20 mouse cellular contexts compared by ENCODE assay signal in genomic region chr4:102631624-102632023, GRCm38 (mm10).
DNase-seq lines count a peak whose midpoint lies in the region; ATAC-seq and TF ChIP-seq lines count a peak whose summit lies in the region.
"Had no signal": no experiment of that assay in that cellular context is flagged by ENCODE, and none has a peak within 500 bp of the region (broad histone marks: within the 10 kb centered on the region; RNA-seq: fewer than 3 reads in every experiment).

No protein-coding gene starts in this region.

- no peaks in the 10 kb centered on the region for H3K79me2 ChIP-seq in C2C12 (ENCODE audit: control insufficient read depth, insufficient read depth)

- H3K4me3 ChIP-seq in C2C12 (ENCODE audit: insufficient read depth, poor library complexity, severe bottlenecking) = no peak overlapping the region
- no peak overlapping the region for H3K4me3 ChIP-seq in embryonic facial prominence, embryonic 14.5 days (ENCODE audit: low read depth, low read length)
- H3K4me3 ChIP-seq: forebrain, embryonic 15.5 days; heart, embryonic 12.5 days; hindbrain, embryonic 15.5 days; limb, embryonic 12.5 days; liver, embryonic 15.5 days; midbrain, embryonic 10.5 days had no signal

- DNase-seq in gastrocnemius, postnatal 25 days = peak; percentile 38
- DNase-seq in gastrocnemius, adult 8-10 months (ENCODE audit: low spot score in 2 of 2) = no peak
- DNase-seq in layer of hippocampus, adult 11-12 months (ENCODE audit: low spot score) = peak; percentile 16
- DNase-seq in layer of hippocampus, adult 8-10 months (ENCODE audit: low spot score in 2 of 2) = no peak
- DNase-seq in embryonic facial prominence, embryonic 14.5 days (ENCODE audit: low spot score) = peak; percentile 62
- no peak for DNase-seq in cerebellum, postnatal 10 days
- DNase-seq: adrenal gland, postnatal 36 days; cerebellum, adult 9-10 months; kidney, adult 18-20 months; kidney, postnatal 10 days; lung, postnatal 14 days; retina, postnatal 1 day; right cerebral cortex, postnatal 4 days had no signal

- no peaks in the 10 kb centered on the region for H3K9me3 ChIP-seq in embryonic facial prominence, embryonic 14.5 days (ENCODE audit: control insufficient read depth, low read length)
- H3K9me3 ChIP-seq: forebrain, embryonic 15.5 days; heart, embryonic 12.5 days; hindbrain, embryonic 15.5 days; limb, embryonic 12.5 days; liver, embryonic 15.5 days; midbrain, embryonic 10.5 days had no signal

- H3K36me3 ChIP-seq in C2C12 (ENCODE audit: control insufficient read depth, insufficient read depth) = no peaks in the 10 kb centered on the region
- H3K36me3 ChIP-seq in embryonic facial prominence, embryonic 14.5 days (ENCODE audit: control insufficient read depth, insufficient read depth, low read length) = no peaks in the 10 kb centered on the region
- H3K36me3 ChIP-seq: forebrain, embryonic 15.5 days; heart, embryonic 12.5 days; hindbrain, embryonic 15.5 days; limb, embryonic 12.5 days; liver, embryonic 15.5 days; midbrain, embryonic 10.5 days had no signal

- H3K27me3 ChIP-seq in C2C12 (ENCODE audit: control insufficient read depth, insufficient read depth, insufficient read length) = no peaks in the 10 kb centered on the region
- no peaks in the 10 kb centered on the region for H3K27me3 ChIP-seq in embryonic facial prominence, embryonic 14.5 days (replicated peaks; ENCODE audit: control insufficient read depth, insufficient read depth, low read length)
- H3K27me3 ChIP-seq: forebrain, embryonic 15.5 days; heart, embryonic 12.5 days; hindbrain, embryonic 15.5 days; limb, embryonic 12.5 days; liver, embryonic 15.5 days had no signal

- 0 out of 2 replicates have a peak overlapping the region, but pooled peaks have one; percentile 31 for H3K9ac ChIP-seq in embryonic facial prominence, embryonic 14.5 days (ENCODE audit: low read depth, low read length)
- H3K9ac ChIP-seq: forebrain, embryonic 15.5 days; heart, embryonic 12.5 days; hindbrain, embryonic 15.5 days; limb, embryonic 12.5 days; liver, embryonic 15.5 days had no signal

- WGBS in embryonic facial prominence, embryonic 14.5 days = 39% methylated on average over 3 of the region's 3 CpGs

- TF ChIP-seq CTCF in C2C12 (IDR thresholded peaks at IDR 0.05; ENCODE audit: control insufficient read depth, insufficient read depth, insufficient read length) = no peak

- peaks cover 7% of the 10 kb centered on the region; the same call in 1 of the 2 replicates for H3K4me1 ChIP-seq in embryonic facial prominence, embryonic 14.5 days (ENCODE audit: control insufficient read depth, insufficient read depth, low read length)
- H3K4me1 ChIP-seq: hindbrain, embryonic 15.5 days; limb, embryonic 12.5 days had no signal

- H3ac ChIP-seq in C2C12 (ENCODE audit: control insufficient read depth, insufficient read length, low read depth) = no peak overlapping the region

- H3K4me2 ChIP-seq in embryonic facial prominence, embryonic 14.5 days (ENCODE audit: low read depth, low read length) = no peak overlapping the region
- H3K4me2 ChIP-seq: forebrain, embryonic 15.5 days; heart, embryonic 12.5 days; hindbrain, embryonic 15.5 days; limb, embryonic 12.5 days; liver, embryonic 15.5 days had no signal

- ATAC-seq in embryonic facial prominence, embryonic 14.5 days (ENCODE audit: low read depth) = no peak; the same call in 1 of the 2 replicates
- ATAC-seq: forebrain, embryonic 15.5 days had no signal

- H3K79me3 ChIP-seq in C2C12 (ENCODE audit: low read depth) = no peaks in the 10 kb centered on the region

- H3K27ac ChIP-seq in embryonic facial prominence, embryonic 14.5 days (replicated peaks; ENCODE audit: low read depth, low read length) = no peak overlapping the region
- H3K27ac ChIP-seq: forebrain, embryonic 15.5 days; hindbrain, embryonic 15.5 days; limb, embryonic 12.5 days; liver, embryonic 15.5 days; midbrain, embryonic 10.5 days had no signal

TF ChIP-seq in C2C12, 6 proteins besides CTCF, POLR2A, EP300 and RAD21:
- TF ChIP-seq MAX (IDR thresholded peaks at IDR 0.05) (no peak), MYOD1 (IDR thresholded peaks at IDR 0.05; ENCODE audit: control insufficient read depth, insufficient read length, low read depth) (peak; percentile 15), FOSL1 (IDR thresholded peaks at IDR 0.05; ENCODE audit: insufficient read depth, low read length, poor library complexity, severe bottlenecking) (no peak)
TF ChIP-seq in C2C12: peak in this region for 1.

Comparison
In these comparisons a context has a peak if more than half of its experiments do, and no peak if none do; other contexts are left out.
1. DNase-seq: peak in gastrocnemius, postnatal 25 days (single experiment), layer of hippocampus, adult 11-12 months (single experiment) and embryonic facial prominence, embryonic 14.5 days (single experiment); none in gastrocnemius, adult 8-10 months (0 of 2), layer of hippocampus, adult 8-10 months (0 of 2) and cerebellum, postnatal 10 days (0 of 2).